Mouse (Mus musculus) spleen, adult 12 weeks (tissue): ENCODE results near the gene Dync1li1.
"Not testable (repeated sequence)": the region's sequence is repeated elsewhere in the genome, so short reads cannot be mapped to it uniquely, and the experiment has no call there.

Experiments
- DNase-seq: peaks from one replicate; pipeline ENCODE4 v3.0.0; 2022; ENCODE audit warnings: low spot score

The Dync1li1 gene

DNA sequence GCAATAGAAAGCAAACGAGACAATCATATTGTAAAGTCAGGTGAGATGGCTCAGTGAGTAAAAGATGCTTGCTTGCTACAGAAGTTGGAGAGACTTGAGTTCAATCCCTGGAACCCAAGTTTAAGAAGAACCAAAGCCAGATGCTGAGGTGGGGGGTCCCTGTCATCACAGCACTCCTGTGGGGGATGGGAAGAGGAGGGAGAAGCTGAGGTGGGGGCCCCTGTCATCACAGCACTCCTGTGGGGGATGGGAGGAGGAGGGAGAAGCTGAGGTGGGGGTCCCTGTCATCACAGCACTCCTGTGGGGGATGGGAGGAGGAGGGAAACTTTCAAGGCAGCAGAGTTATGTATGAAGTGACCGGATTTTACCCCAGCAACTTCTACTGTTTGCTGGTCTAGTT is 15.0 kb upstream of the Dync1li1 start:
- no peak for DNase-seq

DNA sequence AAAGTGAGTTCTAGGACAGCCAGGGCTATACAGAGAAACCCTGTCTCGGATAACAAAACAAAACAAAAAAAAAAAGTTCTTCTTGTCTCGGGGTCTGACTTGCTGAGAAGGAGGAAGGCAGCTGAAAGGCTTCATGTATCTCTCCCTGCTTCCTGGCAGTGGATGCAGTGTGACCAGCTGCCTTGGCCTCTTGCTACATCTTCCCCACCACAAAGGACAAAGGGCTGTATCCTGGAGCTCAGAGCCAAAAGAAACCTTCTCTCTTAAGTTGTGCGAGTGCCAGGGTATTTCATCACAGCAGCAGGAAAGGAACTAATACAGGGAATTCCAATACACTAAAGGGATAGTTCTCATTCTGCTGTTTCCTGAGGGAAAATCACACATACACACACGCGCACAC is 10.0 kb upstream of the Dync1li1 start:
- DNase-seq = no peak

DNA sequence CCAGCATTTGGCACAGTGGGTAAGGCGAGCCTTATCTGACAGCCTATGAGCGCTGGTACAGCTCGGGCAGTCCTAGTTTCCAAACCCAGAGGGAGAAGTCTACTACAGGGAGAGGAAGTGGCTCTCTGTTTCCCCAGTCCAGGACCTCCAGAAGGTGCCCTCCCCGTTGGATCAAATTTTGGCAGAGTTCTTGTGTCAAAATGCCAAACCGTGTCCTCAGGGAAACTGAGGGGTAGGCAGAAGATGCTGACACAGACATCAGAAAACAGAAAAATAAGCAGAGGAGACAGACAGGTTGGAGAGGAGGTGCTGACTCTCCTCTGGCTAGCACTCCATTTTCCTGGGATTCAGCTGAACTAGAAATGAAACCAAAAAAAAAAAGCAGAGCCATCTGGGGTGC is 8.6 kb upstream of the Dync1li1 start:
- no peak for DNase-seq

GRCm38 (mm10) chr9:114680531-114680930 is 8.1 kb upstream of the Dync1li1 start:
- DNase-seq = no peak

GRCm38 (mm10) chr9:114682193-114682592 is 6.4 kb upstream of the Dync1li1 start:
- DNase-seq = no peak

- no peak for DNase-seq
Measured at GRCm38 (mm10) chr9:114686245-114686644, 2.3 kb upstream of the Dync1li1 start.

DNA sequence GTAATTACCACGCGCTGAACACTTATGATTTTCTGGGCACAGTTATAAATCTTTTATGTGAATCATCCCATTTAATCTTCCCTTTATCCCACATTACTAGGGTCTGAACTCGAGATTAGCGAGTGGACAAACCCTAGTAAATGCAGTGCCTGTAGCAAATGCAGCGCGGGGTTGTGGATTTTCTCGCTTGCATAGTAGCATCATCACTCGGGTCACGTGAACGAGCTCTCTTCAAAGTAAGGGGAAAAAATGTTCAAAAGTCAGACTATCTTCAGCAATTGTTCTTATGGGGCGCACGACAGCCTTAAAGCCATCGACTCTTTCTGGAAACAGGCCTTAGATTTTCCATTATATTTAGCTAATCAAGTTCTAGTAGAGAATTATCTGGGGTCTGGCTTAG is 951 bp upstream of the Dync1li1 start:
- no peak for DNase-seq

- no peak for DNase-seq
Measured at GRCm38 (mm10) chr9:114688953-114689407, 390 bp downstream of the Dync1li1 start.

- DNase-seq = no peak
Measured at GRCm38 (mm10) chr9:114690119-114690601, 1.6 kb downstream of the Dync1li1 start.

GRCm38 (mm10) chr9:114691112-114691511 is 2.5 kb downstream of the Dync1li1 start:
- no peak for DNase-seq

DNA sequence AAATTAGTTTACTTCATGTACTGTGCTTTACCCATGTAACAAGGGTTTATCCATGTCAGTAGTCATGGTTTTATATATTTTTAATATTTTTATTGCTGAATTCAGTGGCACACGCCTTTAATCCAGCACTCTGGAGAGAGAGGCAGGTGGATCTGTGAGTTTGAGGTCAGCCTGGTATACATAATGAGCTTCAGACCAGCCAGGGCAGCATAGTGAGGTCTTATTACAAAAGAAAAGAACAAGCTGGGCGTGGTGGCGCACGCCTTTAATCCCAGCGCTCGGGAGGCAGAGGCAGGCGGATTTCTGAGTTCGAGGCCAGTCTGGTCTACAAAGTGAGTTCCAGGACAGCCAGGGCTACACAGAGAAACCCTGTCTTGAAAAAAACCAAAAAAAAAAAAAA is 7.1 kb downstream of the Dync1li1 start:
- DNase-seq = not testable (repeated sequence)

DNA sequence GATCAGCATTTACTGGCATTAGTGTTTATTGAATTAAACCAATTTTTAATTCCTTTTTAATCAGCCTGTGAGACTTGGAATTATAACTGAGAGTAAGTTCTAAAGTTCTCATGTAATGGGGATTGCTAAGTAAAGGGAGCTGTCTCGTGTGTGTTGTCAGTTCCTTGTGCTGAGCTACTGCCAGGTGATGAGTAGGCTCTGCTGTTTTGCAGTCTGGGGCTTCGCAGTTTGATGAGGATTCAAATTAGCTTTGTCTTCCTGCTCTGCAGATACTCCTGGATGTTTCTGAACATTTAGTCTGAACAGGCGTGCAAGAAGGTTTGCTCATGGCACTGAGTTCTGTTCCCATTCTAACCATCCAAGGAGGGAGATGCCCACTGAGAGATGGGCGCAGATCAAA is 8.5 kb downstream of the Dync1li1 start:
- no peak for DNase-seq

GRCm38 (mm10) chr9:114697926-114698325 is 9.3 kb downstream of the Dync1li1 start:
- DNase-seq = no peak

- DNase-seq = no peak
Measured at GRCm38 (mm10) chr9:114699262-114699661, 10.7 kb downstream of the Dync1li1 start.

DNA sequence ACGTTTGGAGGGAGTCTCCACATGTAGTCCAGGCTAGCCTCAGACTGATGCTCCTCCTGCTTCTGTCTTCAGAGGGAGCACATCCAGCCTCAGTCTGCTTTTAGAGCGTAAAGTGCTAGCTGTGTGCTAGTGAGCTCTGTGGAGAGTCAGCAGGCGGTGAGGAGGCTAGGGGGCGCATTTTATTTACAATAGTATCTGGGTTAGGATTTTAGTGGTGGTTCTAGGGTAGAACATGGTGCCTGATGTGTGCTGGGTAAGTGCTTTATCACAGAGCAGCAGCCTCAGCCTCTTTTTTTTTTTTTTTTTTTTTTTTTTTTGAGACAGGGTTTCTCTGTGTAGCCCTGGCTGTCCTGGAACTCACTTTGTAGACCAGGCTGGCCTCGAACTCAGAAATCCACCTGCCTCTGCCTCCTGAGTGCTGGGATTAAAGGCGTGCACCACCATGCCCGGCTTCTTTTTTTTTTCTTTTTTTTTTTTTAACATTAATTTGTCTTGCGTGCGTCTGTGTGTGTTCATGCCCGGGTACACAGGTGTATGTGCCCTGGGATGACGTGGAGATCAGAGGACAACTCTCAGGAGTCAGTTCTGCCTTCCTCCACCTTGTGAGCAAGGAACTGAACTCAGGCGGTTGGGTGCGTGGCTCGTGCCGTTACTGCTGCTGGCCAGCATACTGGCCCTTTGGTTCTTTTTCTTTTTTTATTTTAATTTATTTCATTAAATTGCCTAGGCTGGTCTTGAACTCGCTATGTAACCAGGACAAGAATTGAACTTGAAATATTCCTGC is 11.5 kb downstream of the Dync1li1 start:
- no peak for DNase-seq

DNA sequence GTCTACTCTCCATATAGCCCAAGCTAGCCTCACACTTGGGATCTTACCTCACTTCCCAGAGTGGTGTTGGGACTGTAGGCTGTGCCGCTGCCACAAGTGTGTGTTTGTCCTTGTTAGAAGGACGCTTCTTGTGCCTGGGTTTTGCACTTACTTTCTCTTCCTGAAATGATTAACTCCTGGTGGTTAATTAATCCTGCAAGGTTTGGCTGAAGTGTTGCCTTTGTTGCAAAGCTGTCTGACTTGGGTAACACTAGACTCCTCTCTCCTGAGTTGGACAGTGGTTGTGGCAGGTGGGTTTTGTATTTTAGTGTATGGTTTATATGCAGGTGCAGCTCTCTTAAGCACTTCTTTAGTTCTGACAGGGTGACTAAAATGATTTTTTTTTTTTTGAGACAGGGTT is 12.4 kb downstream of the Dync1li1 start:
- no peak for DNase-seq

GRCm38 (mm10) chr9:114701921-114702320 is 13.3 kb downstream of the Dync1li1 start:
- no peak for DNase-seq

DNA sequence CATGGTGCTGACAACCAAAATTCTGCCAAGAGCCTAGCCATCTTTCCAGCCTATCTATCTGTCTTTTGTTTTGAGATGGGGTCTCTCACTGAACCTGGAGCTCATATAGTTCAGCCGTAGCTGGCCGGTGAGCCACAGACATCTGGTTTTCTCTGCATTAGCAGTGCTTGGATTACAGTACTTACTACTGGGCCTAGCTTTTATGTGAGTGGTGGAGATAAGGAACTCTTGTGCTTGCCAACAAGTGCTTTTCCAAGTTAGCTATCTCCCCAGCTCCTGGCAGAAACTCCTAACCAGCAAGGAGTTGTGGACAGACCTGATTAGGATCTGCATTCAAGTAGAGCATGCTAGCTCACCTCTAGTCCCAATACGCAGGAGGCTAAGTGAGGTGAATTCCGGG is 19.2 kb downstream of the Dync1li1 start:
- DNase-seq = no peak

DNA sequence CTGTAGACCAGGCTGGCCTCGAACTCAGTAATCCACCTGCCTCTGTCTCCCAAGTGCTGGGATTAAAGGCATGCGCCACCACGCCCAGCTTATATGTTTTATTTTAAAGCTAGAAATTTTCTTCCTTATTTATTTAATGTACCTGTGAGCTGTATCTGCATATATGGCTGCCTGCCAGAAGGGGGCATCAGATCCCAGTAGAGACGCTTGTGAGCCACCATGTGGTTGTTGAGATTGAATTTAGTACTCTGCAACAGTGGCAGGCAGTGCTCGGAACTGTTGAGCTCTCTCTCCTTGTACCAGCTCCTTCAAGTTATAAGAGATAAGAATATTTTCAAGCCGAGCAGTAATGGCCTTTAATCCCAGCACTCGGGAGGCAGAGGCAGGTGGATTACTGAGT is 21.8 kb downstream of the Dync1li1 start:
- no peak for DNase-seq

GRCm38 (mm10) chr9:114713481-114713880 is 24.9 kb downstream of the Dync1li1 start:
- no peak for DNase-seq

DNA sequence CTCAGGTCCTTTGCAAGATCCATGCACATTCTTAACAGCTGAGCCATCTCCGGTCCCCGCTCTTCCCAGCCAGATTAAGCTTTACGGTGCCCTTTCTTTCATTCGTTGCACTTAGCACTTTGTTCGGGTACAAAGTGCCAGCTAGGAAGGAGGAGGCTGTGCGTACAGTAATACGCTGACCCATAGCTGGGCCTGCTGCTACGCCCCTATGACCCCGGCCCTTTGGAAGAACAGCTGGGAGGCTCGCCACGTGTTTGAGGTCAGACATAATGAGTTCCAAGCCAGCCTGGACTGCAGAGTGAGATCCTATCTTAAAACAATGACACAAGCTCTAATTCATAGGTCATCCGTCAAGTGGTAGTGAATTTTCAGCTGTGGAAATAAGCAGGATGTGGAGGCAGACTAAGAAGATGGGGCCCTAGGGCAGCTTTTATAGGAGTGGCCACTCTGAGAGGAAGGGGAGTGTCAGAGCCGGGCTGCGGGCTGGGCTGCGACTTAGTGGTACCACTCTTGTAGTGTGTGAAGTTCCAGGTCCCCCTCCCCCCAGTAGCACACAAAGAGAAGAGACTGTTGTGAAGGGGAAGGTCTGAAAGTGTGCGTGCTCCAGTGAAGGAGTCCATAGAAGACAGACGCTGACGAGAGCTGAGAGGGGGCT is 28.2 kb downstream of the Dync1li1 start:
- no peak for DNase-seq

DNA sequence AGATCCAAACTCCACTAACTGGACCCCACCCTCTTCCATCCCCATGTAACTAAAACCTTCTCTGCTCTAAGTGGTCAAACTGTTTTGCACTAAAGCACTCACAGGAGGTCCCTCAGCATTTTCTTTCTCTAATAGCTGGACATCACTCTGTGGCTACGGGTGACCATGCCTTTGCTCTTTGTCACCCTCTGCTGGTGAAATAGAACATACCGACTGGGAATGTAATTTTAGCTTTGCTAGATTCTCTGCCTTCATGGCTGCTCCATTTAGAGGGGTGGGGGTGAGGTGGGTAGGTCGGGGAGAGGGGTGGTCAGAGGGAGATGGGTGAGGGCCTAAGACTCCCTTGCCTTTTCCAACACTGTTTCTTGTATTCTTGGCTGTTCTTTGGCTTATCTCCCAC is 38.7 kb downstream of the Dync1li1 start:
- no peak for DNase-seq

- DNase-seq = not testable (repeated sequence)
Measured at GRCm38 (mm10) chr9:114728432-114728831, 39.8 kb downstream of the Dync1li1 start.
